Mouse (Mus musculus) stomach, embryonic 16.5 days (tissue): Measurements from ENCODE around the gene Ptma. TPM values are rescaled to one million over a fixed set of nuclear protein-coding genes. Genes with fewer than 3 reads are reported as not detected.

Source experiments
- polyA plus RNA-seq: library from polyadenylated mRNA; unstranded; fragments of >200 nt; fragmentation: Nextera tagmentation; extraction: Ambion mirVana; gene quantifications from 2 replicates; pipeline ENCODE4 v1.2.1, GENCODE M21; 2015

Gene Ptma
- polyA plus RNA-seq, 1 experiment from 2014 or later, result 2,170 TPM

Other genes starting within 250 kb of the Ptma start
- gene B3gnt7, start 223.9 kb upstream of the Ptma start, polyA plus RNA-seq, result 4.6 and 4.8 TPM in 2 replicates
- gene Ncl, start 167.3 kb upstream of the Ptma start, polyA plus RNA-seq, result 346 and 382 TPM in 2 replicates
- gene Nmur1, start 100.5 kb upstream of the Ptma start, polyA plus RNA-seq, result not detected in 2 replicates
- not detected in 2 replicates for gene Tex44, start 100.4 kb upstream of the Ptma start, polyA plus RNA-seq
- 32.8 and 42.9 TPM in 2 replicates for gene Pde6d, start 55.9 kb downstream of the Ptma start, polyA plus RNA-seq
- 32.5 and 32.6 TPM in 2 replicates for gene Cops7b, start 56.2 kb downstream of the Ptma start, polyA plus RNA-seq
- 3.4 and 4.6 TPM in 2 replicates for gene Nppc, start 143.8 kb downstream of the Ptma start, polyA plus RNA-seq
- 22.1 and 22.8 TPM in 2 replicates for gene Dis3l2, start 177.1 kb downstream of the Ptma start, polyA plus RNA-seq